Mouse (Mus musculus) ovary, postnatal 14 days (tissue): ENCODE data around the gene Timm50.

Experiments used
- DNase-seq: peaks from one replicate; pipeline ENCODE4 v3.0.0; 2022; ENCODE audit warnings: low spot score

Timm50 gene

DNA sequence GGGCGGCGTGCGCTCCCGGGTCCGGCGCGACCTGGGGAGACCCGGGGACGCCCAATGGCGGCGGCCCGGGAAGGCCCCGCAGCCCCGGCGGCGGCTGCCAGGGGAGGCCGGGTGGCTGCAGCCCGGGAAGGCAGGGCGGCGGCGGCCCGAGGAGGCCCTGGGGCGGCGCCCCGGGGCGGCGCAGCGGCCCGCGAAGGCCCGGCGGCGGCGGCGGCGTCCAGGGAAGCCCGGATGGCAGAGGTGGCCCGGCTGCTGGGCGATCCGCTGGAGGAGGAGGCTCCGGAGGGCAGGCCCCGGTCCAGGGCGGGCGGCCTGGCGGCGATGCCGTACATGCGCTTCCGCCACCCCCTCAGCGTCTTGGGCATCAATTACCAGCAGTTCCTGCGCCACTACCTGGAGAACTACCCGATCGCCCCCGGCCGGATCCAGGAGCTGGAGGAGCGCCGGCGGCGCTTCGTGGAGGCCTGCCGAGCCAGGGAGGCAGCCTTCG, 43.8 kb downstream of the Timm50 start:
- peak; percentile 36 for DNase-seq

DNA sequence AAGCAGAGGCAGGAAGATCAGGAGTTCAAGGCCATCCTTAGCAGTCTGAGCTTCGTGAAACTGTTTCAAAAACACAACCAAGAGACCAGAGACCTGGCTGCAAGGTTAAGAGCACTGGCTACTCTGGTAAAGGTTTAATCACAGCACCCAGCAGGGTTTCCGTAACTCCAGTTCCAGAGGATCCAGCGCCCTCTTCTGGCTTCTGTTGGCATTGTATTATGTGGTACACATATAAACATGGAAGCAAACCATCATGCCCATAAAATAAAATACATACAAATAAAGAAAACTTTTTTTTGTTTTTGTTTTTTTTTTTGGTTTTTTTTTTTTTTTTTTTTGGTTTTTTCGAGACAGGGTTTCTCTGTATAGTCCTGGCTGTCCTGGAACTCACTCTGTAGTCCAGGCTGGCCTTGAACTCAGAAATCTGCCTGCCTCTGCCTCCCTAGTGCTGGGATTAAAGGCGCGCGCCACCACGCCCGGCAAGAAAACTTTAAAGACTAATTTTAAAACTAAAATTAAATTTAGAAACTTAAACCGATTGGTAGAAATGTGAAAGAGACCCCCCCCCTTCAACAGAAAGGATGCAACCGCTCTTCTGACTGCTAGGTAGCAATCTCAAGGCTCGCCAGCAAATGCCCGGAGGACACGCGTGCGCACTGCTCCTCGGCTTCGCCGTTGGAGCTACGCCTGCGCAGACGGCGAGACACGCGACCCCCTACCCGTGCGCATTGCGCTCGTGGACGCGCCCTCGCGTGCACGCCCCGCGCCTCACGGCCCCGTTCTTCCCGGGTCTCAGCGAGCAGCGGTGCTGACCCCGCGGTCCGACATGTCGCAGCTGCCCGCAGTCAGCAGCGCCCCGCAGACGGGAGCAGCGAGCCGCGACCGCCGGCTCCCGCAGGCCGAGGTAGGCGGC, 44.5 kb downstream of the Timm50 start, which contains the start of gene Eid2:
Gene Eid2, plus strand, starts transcription at position 753 of the 913 bp plus-strand sequence.
- peak; percentile 70 for DNase-seq

DNA sequence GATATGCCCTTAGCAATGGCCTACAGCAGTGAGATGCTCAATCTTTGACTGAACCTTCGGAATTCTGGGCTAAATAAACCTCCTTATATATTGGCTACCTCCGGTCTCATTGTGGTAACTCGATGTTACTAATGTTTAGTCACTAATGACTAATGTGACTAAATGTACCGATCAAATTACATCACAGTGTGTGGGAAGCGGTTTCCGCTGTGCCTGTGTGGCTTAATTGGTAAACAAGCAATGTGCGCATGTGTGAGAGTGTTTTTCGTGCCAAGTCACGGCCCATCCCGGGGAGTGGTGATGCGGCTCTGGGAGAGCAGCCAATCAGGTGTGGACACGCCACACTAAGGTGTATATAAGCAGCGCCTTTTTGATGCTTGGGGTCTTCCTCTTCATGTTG, 46.5 kb downstream of the Timm50 start:
- no peak for DNase-seq

DNA sequence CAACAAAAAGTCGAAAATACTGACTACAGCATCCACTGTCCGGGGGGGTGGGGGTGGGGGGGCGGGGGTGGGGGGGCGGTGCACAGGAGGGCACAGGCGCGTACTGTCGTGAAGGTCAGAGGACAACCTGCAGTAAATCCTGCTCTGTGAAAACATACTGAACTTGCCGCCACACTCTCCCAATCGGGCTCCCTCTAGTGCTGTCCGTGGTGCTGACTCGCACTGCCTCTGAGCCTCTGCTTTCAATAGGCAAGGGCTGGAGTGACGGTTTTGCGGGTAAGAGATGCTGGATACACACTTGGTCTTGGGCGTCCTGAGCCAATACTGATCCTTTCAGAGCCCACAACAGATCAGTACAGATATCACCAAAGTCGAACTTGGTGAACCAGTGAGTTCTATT, 48.1 kb downstream of the Timm50 start:
- peak; percentile 71 for DNase-seq

GRCm38 (mm10) chr7:28262861-28263260, 49.0 kb downstream of the Timm50 start:
- DNase-seq: no peak
